Mouse (Mus musculus) heart, postnatal 0 days (tissue): ENCODE data around the gene Ccr7.

Experiments
- CTCF ChIP-seq: IDR thresholded peaks from 2 replicates; pipeline ENCODE4 v1.5.1; 2016; ENCODE audit warnings: antibody characterized with exemption, control low read depth, low read depth
- EP300 ChIP-seq: IDR thresholded peaks from 2 replicates; pipeline ENCODE4 v1.6.1; 2016; ENCODE audit warnings: antibody characterized with exemption, low read depth

- no peak for TF ChIP-seq EP300
- no peak for TF ChIP-seq CTCF
Observed at GRCm38 (mm10) chr11:99104609-99105410, 50.1 kb downstream of the Ccr7 start.
